Mouse (Mus musculus): ENCODE results near the gene Leprot.

- no peak for TF ChIP-seq TCF12 (IDR thresholded peaks at IDR 0.05; ENCODE audit: low read depth, low read length)
- no peak for TF ChIP-seq MYC (IDR thresholded peaks at IDR 0.05; ENCODE audit: low read depth, low read length)
- TF ChIP-seq BHLHE40 (IDR thresholded peaks at IDR 0.05; ENCODE audit: borderline replicate concordance, low read depth, low read length): no peak
- no peak for TF ChIP-seq MXI1 (IDR thresholded peaks at IDR 0.05; ENCODE audit: low read depth, low read length)
- TF ChIP-seq CTCF (IDR thresholded peaks at IDR 0.05 in 2 of 3, conservative IDR thresholded peaks at IDR 0.05 in 1 of 3; ENCODE audit: control insufficient read depth in 1 of 3, insufficient read depth in 1 of 3, low read depth in 2 of 3, low read length in 3 of 3, poor library complexity in 1 of 3, severe bottlenecking in 1 of 3): no peak
- no peak for TF ChIP-seq USF2 (IDR thresholded peaks at IDR 0.05; ENCODE audit: borderline replicate concordance in 1 of 2, insufficient read depth in 1 of 2, low read depth in 1 of 2, low read length in 2 of 2)
- TF ChIP-seq USF1 (IDR thresholded peaks at IDR 0.05; ENCODE audit: low read depth, low read length): no peak
- no peak for TF ChIP-seq MAFK (IDR thresholded peaks at IDR 0.05; ENCODE audit: borderline replicate concordance, low read depth, low read length)
- no peak for TF ChIP-seq CHD2 (IDR thresholded peaks at IDR 0.05; ENCODE audit: low read length)
- no peak for TF ChIP-seq GATA1 (IDR thresholded peaks at IDR 0.05; ENCODE audit: low read depth, low read length)
- TF ChIP-seq MYB (IDR thresholded peaks at IDR 0.05; ENCODE audit: low read depth, low read length): no peak
These were observed 26.3 kb upstream of the Leprot start for GRCm38 (mm10) chr4:101621241-101621640.

All from MEL (cell line).